21 mouse cellular contexts compared by ENCODE assay signal in genomic region chr7:128842561-128842960, GRCm38 (mm10).
"Had no signal": no experiment of that assay in that cellular context is flagged by ENCODE, and none has a peak within 500 bp of the region (broad histone marks: within the 10 kb centered on the region; RNA-seq: fewer than 3 reads in every experiment).

No protein-coding gene starts in this region.

- DNase-seq: gastrocnemius, postnatal 14 days; gastrocnemius, postnatal 36 days; heart, adult 18-20 months; heart, postnatal 14 days; heart, postnatal 36 days; kidney, adult 18-20 months; kidney, adult 8-10 months; kidney, postnatal 14 days; kidney, postnatal 36 days; layer of hippocampus, adult 9-11 months; layer of hippocampus, postnatal 36 days; left cerebral cortex, postnatal 4 days had no signal

- H3K27me3 ChIP-seq: heart, embryonic 13.5 days; heart, embryonic 15.5 days; hindbrain, embryonic 13.5 days; limb, embryonic 13.5 days; limb, embryonic 15.5 days; liver, embryonic 12.5 days had no signal

- H3K4me2 ChIP-seq: heart, embryonic 13.5 days; heart, embryonic 15.5 days; hindbrain, embryonic 13.5 days; limb, embryonic 13.5 days; limb, embryonic 15.5 days; liver, embryonic 12.5 days had no signal

- H3K9me3 ChIP-seq: heart, embryonic 13.5 days; heart, embryonic 15.5 days; hindbrain, embryonic 13.5 days; limb, embryonic 13.5 days; limb, embryonic 15.5 days; liver, embryonic 12.5 days had no signal

- H3K27ac ChIP-seq: heart, embryonic 13.5 days; heart, embryonic 15.5 days; hindbrain, embryonic 13.5 days; hindbrain, postnatal 0 days; limb, embryonic 13.5 days; limb, embryonic 15.5 days; liver, embryonic 12.5 days; liver, embryonic 14.5 days had no signal

- H3K36me3 ChIP-seq: heart, embryonic 13.5 days; heart, embryonic 15.5 days; hindbrain, embryonic 13.5 days; limb, embryonic 13.5 days; limb, embryonic 15.5 days; liver, embryonic 12.5 days had no signal

- H3K4me3 ChIP-seq: heart, embryonic 13.5 days; heart, embryonic 15.5 days; hindbrain, embryonic 13.5 days; limb, embryonic 13.5 days; limb, embryonic 15.5 days; liver, embryonic 12.5 days had no signal

- ATAC-seq: hindbrain, postnatal 0 days; intestine, postnatal 0 days; liver, embryonic 12.5 days had no signal

- H3K9ac ChIP-seq: heart, embryonic 13.5 days; heart, embryonic 15.5 days; hindbrain, embryonic 13.5 days; limb, embryonic 13.5 days; limb, embryonic 15.5 days; liver, embryonic 12.5 days; liver, embryonic 14.5 days had no signal

- H3K4me1 ChIP-seq: heart, embryonic 13.5 days; heart, embryonic 15.5 days; hindbrain, embryonic 13.5 days; limb, embryonic 13.5 days; limb, embryonic 15.5 days; liver, embryonic 12.5 days had no signal
